Mouse (Mus musculus): ENCODE measurements around the gene Gm30083. TPM values are rescaled to one million over a fixed set of nuclear protein-coding genes. Genes with fewer than 3 reads are reported as not detected.

The Gm30083 gene
- 0.07 and 0.16 TPM in 2 replicates for polyA plus RNA-seq (2012; rRNA removed)

DNA sequence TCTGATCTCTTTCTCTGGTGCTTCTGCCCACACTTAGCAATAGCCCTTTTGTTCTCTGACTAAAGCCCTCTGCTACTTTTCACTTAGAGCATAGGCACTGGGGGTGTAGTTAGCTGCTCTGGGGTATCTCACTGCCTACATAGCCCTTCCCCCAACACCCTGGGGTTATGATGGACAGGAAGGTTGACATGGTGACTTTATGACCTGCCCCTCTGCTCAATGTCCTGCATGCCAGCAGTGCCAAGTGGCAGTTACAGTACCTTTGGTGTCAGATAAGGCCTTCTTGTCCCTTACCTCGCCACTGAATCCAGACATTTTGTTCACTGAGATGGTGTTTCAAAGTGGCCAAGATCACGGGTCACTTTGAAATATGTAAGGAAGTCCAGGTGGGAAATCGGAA lies at the start of gene Gm30083:
Gene Gm30083 (minus strand): TSS at position 120 of the 400 bp plus-strand sequence.

GRCm38 (mm10) chr14:34052516-34052915 lies 37.5 kb upstream of the Gm30083 start, which contains the start of gene Antxrl:
Gene Antxrl, plus strand, starts transcription at chr14:34052707.

GRCm38 (mm10) chr14:34016381-34016780 lies 1.4 kb upstream of the Gm30083 start, which contains the start of gene Gm5460:
Gene Gm5460, plus strand, starts transcription at chr14:34016758.

GRCm38 (mm10) chr14:33978604-33979059 lies 36.4 kb downstream of the Gm30083 start, which contains the start of gene Zfp488:
Gene Zfp488, minus strand, starts transcription at chr14:33978764.

GRCm38 (mm10) chr14:33953761-33954160 lies 61.2 kb downstream of the Gm30083 start, which contains the start of gene Rbp3:
Gene Rbp3, plus strand, starts transcription at chr14:33954003.

GRCm38 (mm10) chr14:33940739-33941138 lies 74.2 kb downstream of the Gm30083 start, which contains the start of gene Gdf2:
Gene Gdf2, plus strand, starts transcription at chr14:33941039.

Other genes with a start within 250 kb of the Gm30083 start
- gene Gdf10, start 91.6 kb downstream of the Gm30083 start, polyA plus RNA-seq (2012; rRNA removed) = 11.3 and 11.7 TPM in 2 replicates
- gene Gdf2, start 74.1 kb downstream of the Gm30083 start, polyA plus RNA-seq (2012; rRNA removed) = not detected in 2 replicates
- gene Rbp3, start 61.2 kb downstream of the Gm30083 start, polyA plus RNA-seq (2012; rRNA removed) = not detected in 2 replicates
- 0.06 and 0.07 TPM in 2 replicates for gene Zfp488, start 36.4 kb downstream of the Gm30083 start, polyA plus RNA-seq (2012; rRNA removed)
- gene Gm5460, start 1.6 kb upstream of the Gm30083 start, polyA plus RNA-seq (2012; rRNA removed) = not detected in 2 replicates
- gene Antxrl, start 37.5 kb upstream of the Gm30083 start, polyA plus RNA-seq (2012; rRNA removed) = not detected in 2 replicates
- gene Anxa8, start 70.8 kb upstream of the Gm30083 start, polyA plus RNA-seq (2012; rRNA removed) = 13.3 and 18.1 TPM in 2 replicates
- 1.6 and 2.0 TPM in 2 replicates for gene A630023A22Rik, start 87.6 kb upstream of the Gm30083 start, polyA plus RNA-seq (2012; rRNA removed)
- gene Npy4r, start 137.3 kb upstream of the Gm30083 start, polyA plus RNA-seq (2012; rRNA removed) = 5.6 and 8.7 TPM in 2 replicates
- 0.09 and 0.28 TPM in 2 replicates for gene Gprin2, start 186.5 kb upstream of the Gm30083 start, polyA plus RNA-seq (2012; rRNA removed)
- 3.3 and 3.8 TPM in 2 replicates for gene Syt15, start 204.4 kb upstream of the Gm30083 start, polyA plus RNA-seq (2012; rRNA removed)